Mouse (Mus musculus) MEL (cell line): ENCODE data around the gene Usp40. TPM values are rescaled to one million over a fixed set of nuclear protein-coding genes. Genes with fewer than 3 reads are reported as not detected.

Experiments
- DNase-seq: peaks from one replicate; pipeline ENCODE4 v3.0.0; 2011; ENCODE audit warnings: low read depth, low spot score
- H3K27ac ChIP-seq: 2 replicates; pipeline ENCODE4 v1.5.1; 2012; ENCODE audit warnings: low read depth, mild to moderate bottlenecking, control low read depth, low read length, moderate library complexity; ENCODE audit not compliant: control insufficient read depth
- H3K27me3 ChIP-seq, 2 experiments: fragments of 150-350 bp in 1 of 2; sonication (generic) in 1 of 2; 2 replicates each; pipeline ENCODE4 v1.6.1; 2012; ENCODE audit warnings: low read length in 2 of 2, mild to moderate bottlenecking in 2 of 2, improper control_type of control experiment in 1 of 2, moderate library complexity in 1 of 2; ENCODE audit not compliant: insufficient read depth in 2 of 2, control insufficient read depth in 1 of 2
- H3K36me3 ChIP-seq, 2 experiments: 2 replicates each; pipeline ENCODE4 v1.6.1; 2012 to 2014; ENCODE audit warnings: low read length in 2 of 2, improper control_type of control experiment in 1 of 2, inconsistent platforms in 1 of 2, mild to moderate bottlenecking in 1 of 2; ENCODE audit not compliant: insufficient read depth in 2 of 2, control insufficient read depth in 1 of 2
- H3K4me1 ChIP-seq, 2 experiments: fragments of 150-350 bp in 1 of 2; sonication (generic) in 1 of 2; 2 replicates each; pipeline ENCODE4 v1.6.1; 2012; ENCODE audit warnings: low read length in 2 of 2, improper control_type of control experiment in 1 of 2, mild to moderate bottlenecking in 1 of 2; ENCODE audit not compliant: insufficient read depth in 2 of 2, control insufficient read depth in 1 of 2
- H3K4me3 ChIP-seq, 2 experiments: fragments of 150-350 bp in 1 of 2; sonication (generic) in 1 of 2; 2 replicates each; pipeline ENCODE4 v1.5.1; 2012; ENCODE audit warnings: low read depth in 2 of 2, low read length in 2 of 2, mild to moderate bottlenecking in 2 of 2, moderate library complexity in 2 of 2, control low read depth in 1 of 2, improper control_type of control experiment in 1 of 2; ENCODE audit not compliant: control insufficient read depth in 1 of 2, insufficient read depth in 1 of 2
- H3K79me2 ChIP-seq: 2 replicates; pipeline ENCODE4 v1.6.1; 2012; ENCODE audit warnings: mild to moderate bottlenecking, low read length, moderate library complexity; ENCODE audit not compliant: control insufficient read depth, poor library complexity, insufficient read depth
- H3K9ac ChIP-seq: 2 replicates; pipeline ENCODE4 v1.6.1; 2012; ENCODE audit warnings: low read depth, mild to moderate bottlenecking, control low read depth, low read length, moderate library complexity; ENCODE audit not compliant: control insufficient read depth, poor library complexity, severe bottlenecking
- H3K9me3 ChIP-seq: fragments of 150-350 bp; sonication (generic); replicated peaks from 2 replicates; pipeline ENCODE4 v1.6.1; 2012; ENCODE audit warnings: mild to moderate bottlenecking, low read length, improper control_type of control experiment, moderate library complexity; ENCODE audit not compliant: insufficient read depth
- CHD1 ChIP-seq: IDR thresholded peaks from 2 replicates; pipeline ENCODE4 v1.6.1; 2012; ENCODE audit warnings: low read depth, mild to moderate bottlenecking, inconsistent platforms, low read length, improper control_type of control experiment
- CHD2 ChIP-seq: IDR thresholded peaks from 2 replicates; pipeline ENCODE4 v1.6.1; 2011; ENCODE audit warnings: low read length, improper control_type of control experiment
- CTCF ChIP-seq, 3 experiments: IDR thresholded peaks in 2 of 3; conservative IDR thresholded peaks in 1 of 3; 2 replicates each; pipeline ENCODE4 v1.5.1; 2011 to 2012; ENCODE audit warnings: low read length in 3 of 3, low read depth in 2 of 3, mild to moderate bottlenecking in 2 of 3, improper control_type of control experiment in 1 of 3, inconsistent platforms in 1 of 3, mixed read lengths in 1 of 3, moderate library complexity in 1 of 3; ENCODE audit not compliant: control insufficient read depth in 1 of 3, insufficient read depth in 1 of 3, poor library complexity in 1 of 3, severe bottlenecking in 1 of 3
- E2F4 ChIP-seq: IDR thresholded peaks from 2 replicates; pipeline ENCODE4 v1.6.1; 2011; ENCODE audit warnings: low read depth, low read length, improper control_type of control experiment, borderline replicate concordance
- ETS1 ChIP-seq: IDR thresholded peaks from 2 replicates; pipeline ENCODE4 v1.6.1; 2012; ENCODE audit warnings: low read depth, mild to moderate bottlenecking, inconsistent platforms, low read length, improper control_type of control experiment, moderate library complexity
- GATA1 ChIP-seq: IDR thresholded peaks from 2 replicates; pipeline ENCODE4 v1.6.1; 2011; ENCODE audit warnings: low read depth, low read length, improper control_type of control experiment
- MAX ChIP-seq: IDR thresholded peaks from 2 replicates; pipeline ENCODE4 v1.6.1; 2011; ENCODE audit warnings: low read length, improper control_type of control experiment
- MEF2A ChIP-seq: IDR thresholded peaks from 2 replicates; pipeline ENCODE4 v1.6.1; 2014; ENCODE audit warnings: low read depth, mild to moderate bottlenecking, inconsistent platforms, low read length, improper control_type of control experiment; ENCODE audit not compliant: poor library complexity, insufficient replicate concordance, severe bottlenecking; ENCODE audit errors: extremely low read depth
- MYB ChIP-seq: IDR thresholded peaks from 2 replicates; pipeline ENCODE4 v1.6.1; 2011; ENCODE audit warnings: mild to moderate bottlenecking, low read depth, low read length, improper control_type of control experiment
- MYC ChIP-seq: IDR thresholded peaks from 2 replicates; pipeline ENCODE4 v1.6.1; 2011; ENCODE audit warnings: low read depth, mild to moderate bottlenecking, low read length, improper control_type of control experiment, moderate library complexity
- NELFE ChIP-seq: IDR thresholded peaks from 2 replicates; pipeline ENCODE4 v1.6.1; 2011; ENCODE audit warnings: low read depth, low read length, improper control_type of control experiment
- RCOR1 ChIP-seq: IDR thresholded peaks from 2 replicates; pipeline ENCODE4 v1.6.1; 2012; ENCODE audit warnings: low read depth, mild to moderate bottlenecking, inconsistent platforms, low read length, improper control_type of control experiment
- SMC3 ChIP-seq: IDR thresholded peaks from 2 replicates; pipeline ENCODE4 v1.6.1; 2011; ENCODE audit warnings: low read depth, low read length, improper control_type of control experiment
- TAL1 ChIP-seq: IDR thresholded peaks from 2 replicates; pipeline ENCODE4 v1.6.1; 2012; ENCODE audit warnings: mild to moderate bottlenecking, inconsistent platforms, low read length, moderate library complexity, mixed read lengths
- TBP ChIP-seq: IDR thresholded peaks from 2 replicates; pipeline ENCODE4 v1.8.0; 2011; ENCODE audit warnings: low read depth, low read length, improper control_type of control experiment
- UBTF ChIP-seq: IDR thresholded peaks from 2 replicates; pipeline ENCODE4 v1.6.1; 2012; ENCODE audit warnings: low read depth, mild to moderate bottlenecking, inconsistent platforms, low read length, improper control_type of control experiment, moderate library complexity, borderline replicate concordance; ENCODE audit not compliant: insufficient read depth
- USF1 ChIP-seq: IDR thresholded peaks from 2 replicates; pipeline ENCODE4 v1.6.1; 2014; ENCODE audit warnings: low read depth, mild to moderate bottlenecking, inconsistent platforms, low read length, improper control_type of control experiment, moderate library complexity
- USF2 ChIP-seq, 2 experiments: IDR thresholded peaks; 2 replicates each; pipeline ENCODE4 v1.6.1; 2011 to 2012; ENCODE audit warnings: improper control_type of control experiment in 2 of 2, low read length in 2 of 2, borderline replicate concordance in 1 of 2, inconsistent platforms in 1 of 2, low read depth in 1 of 2, mild to moderate bottlenecking in 1 of 2; ENCODE audit not compliant: insufficient read depth in 1 of 2
- ZMIZ1 ChIP-seq: IDR thresholded peaks from 2 replicates; pipeline ENCODE4 v1.6.1; 2012; ENCODE audit warnings: low read depth, mild to moderate bottlenecking, inconsistent platforms, low read length, improper control_type of control experiment, moderate library complexity
- polyA plus RNA-seq, 2 experiments: library from polyadenylated mRNA; stranded (reverse) in 1 of 2; unstranded in 1 of 2; fragments of >175 nt in 1 of 2; fragments of >200 nt in 1 of 2; gene quantifications; 2 replicates each; pipeline versions ENCODE4 v1.2.1 to v1.2.4; 2012; ENCODE audit warnings: low replicate concordance in 2 of 2, low read depth in 1 of 2; ENCODE audit not compliant: insufficient read length in 2 of 2, insufficient read depth in 1 of 2, missing spikeins in 1 of 2
- total RNA-seq: library from RNA; depleted of rRNA; stranded (reverse); fragments of 300-350 nt; gene quantifications from 2 replicates; pipeline ENCODE4 v1.2.3, GENCODE M21; 2012

Gene Usp40
- total and polyA plus RNA-seq, 3 experiments = 8.9 to 10.1 TPM; not detected in 1

DNA sequence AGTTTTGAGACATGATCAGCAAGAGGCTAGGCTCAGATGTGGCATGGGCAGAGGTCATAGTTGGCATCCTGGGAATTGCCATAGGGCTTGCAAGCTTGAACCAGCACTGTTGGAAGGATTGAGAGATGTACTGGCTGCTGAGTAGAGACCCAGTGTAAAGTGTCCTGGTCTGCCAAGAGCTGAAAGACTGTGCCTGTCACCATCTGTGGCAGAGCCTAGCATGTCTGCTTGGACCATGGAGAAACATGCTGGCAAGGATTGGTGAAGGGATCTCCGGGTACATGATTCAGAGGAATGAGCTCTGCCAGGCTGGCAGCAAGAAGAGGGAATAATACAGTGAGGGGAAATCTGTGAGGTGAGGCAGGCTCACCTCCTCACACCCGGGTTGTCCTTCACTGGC lies 90.3 kb downstream of the Usp40 start:
- DNase-seq = no peak
- no peak overlapping the region for H3K4me3 ChIP-seq
- peaks cover 7 to 9% of the 10 kb centered on the region in 2 experiments for H3K36me3 ChIP-seq
- H3K27ac ChIP-seq = no peak overlapping the region
- H3K27me3 ChIP-seq = no peaks in the 10 kb centered on the region
- no peaks in the 10 kb centered on the region for H3K9me3 ChIP-seq
- TF ChIP-seq CHD1 = no peak
- TF ChIP-seq CTCF (IDR thresholded peaks at IDR 0.05 in 2 of 3, conservative IDR thresholded peaks at IDR 0.05 in 1 of 3; ENCODE audit: control insufficient read depth in 1 of 3, insufficient read depth in 1 of 3, low read depth in 2 of 3, low read length in 3 of 3, poor library complexity in 1 of 3, severe bottlenecking in 1 of 3) = no peak
- no peak for TF ChIP-seq NELFE
- no peak for TF ChIP-seq MYB
- no peak for TF ChIP-seq UBTF
- TF ChIP-seq ETS1 = no peak
- H3K9ac ChIP-seq = no peak overlapping the region
- 0 out of 4 replicates have a peak, but pooled peaks cover 0 to 3% of the 10 kb centered on the region in 2 experiments for H3K4me1 ChIP-seq
- no peaks in the 10 kb centered on the region for H3K79me2 ChIP-seq

DNA sequence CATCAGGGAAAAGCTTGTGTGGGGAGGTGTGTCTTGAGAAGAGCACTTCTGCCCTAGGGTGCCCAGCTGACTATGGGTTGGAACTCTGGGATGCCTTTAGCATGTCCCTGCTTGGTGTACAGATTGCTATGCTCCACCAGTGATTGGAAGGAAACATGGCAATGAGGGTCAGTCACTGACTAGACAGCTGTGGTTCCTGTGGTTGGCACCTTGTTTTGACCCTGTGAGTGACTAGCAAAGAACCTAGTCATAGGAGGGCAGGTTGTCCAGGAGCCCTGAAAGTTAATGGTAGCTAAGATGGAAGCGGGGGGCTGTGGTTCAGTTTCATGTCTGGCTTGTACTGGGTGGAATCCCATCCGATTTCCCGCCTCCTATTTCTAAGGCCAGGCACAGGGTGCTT lies 91.0 kb downstream of the Usp40 start:
- no peak for TF ChIP-seq NELFE
- no peak for TF ChIP-seq E2F4
- no peak for TF ChIP-seq CHD2
- TF ChIP-seq MYC = no peak
- TF ChIP-seq RCOR1 = no peak
- no peak for TF ChIP-seq ETS1
- no peak for TF ChIP-seq MAX
- no peak for TF ChIP-seq MYB
- TF ChIP-seq TAL1 = no peak
- no peak for TF ChIP-seq CTCF (IDR thresholded peaks at IDR 0.05 in 2 of 3, conservative IDR thresholded peaks at IDR 0.05 in 1 of 3; ENCODE audit: control insufficient read depth in 1 of 3, insufficient read depth in 1 of 3, low read depth in 2 of 3, low read length in 3 of 3, poor library complexity in 1 of 3, severe bottlenecking in 1 of 3)
- TF ChIP-seq GATA1 = no peak
- no peak for TF ChIP-seq MEF2A
- no peak for TF ChIP-seq SMC3
- no peak for TF ChIP-seq USF2 (IDR thresholded peaks at IDR 0.05; ENCODE audit: borderline replicate concordance in 1 of 2, insufficient read depth in 1 of 2, low read depth in 1 of 2, low read length in 2 of 2)
- no peak for TF ChIP-seq USF1
- TF ChIP-seq TBP = no peak
- TF ChIP-seq ZMIZ1 = no peak
- H3K9me3 ChIP-seq = no peaks in the 10 kb centered on the region
- no peak overlapping the region for H3K4me3 ChIP-seq
- no peak for DNase-seq
- H3K9ac ChIP-seq = no peak overlapping the region
- no peak overlapping the region for H3K27ac ChIP-seq
- H3K36me3 ChIP-seq = peaks cover 7 to 9% of the 10 kb centered on the region in 2 experiments
- H3K27me3 ChIP-seq = no peaks in the 10 kb centered on the region
- H3K4me1 ChIP-seq = 0 out of 4 replicates have a peak, but pooled peaks cover 0 to 3% of the 10 kb centered on the region in 2 experiments
- H3K79me2 ChIP-seq = no peaks in the 10 kb centered on the region
